Mouse (Mus musculus) MEL (cell line): Measurements from ENCODE around the gene Agtr1a. TPM values are rescaled to one million over a fixed set of nuclear protein-coding genes. Genes with fewer than 3 reads are reported as not detected.

Source experiments
- DNase-seq: peaks from one replicate; pipeline ENCODE4 v3.0.0; 2011; ENCODE audit warnings: low read depth, low spot score
- H3K27ac ChIP-seq: 2 replicates; pipeline ENCODE4 v1.5.1; 2012; ENCODE audit warnings: low read depth, mild to moderate bottlenecking, control low read depth, low read length, moderate library complexity; ENCODE audit not compliant: control insufficient read depth
- H3K27me3 ChIP-seq, 2 experiments: fragments of 150-350 bp in 1 of 2; sonication (generic) in 1 of 2; 2 replicates each; pipeline ENCODE4 v1.6.1; 2012; ENCODE audit warnings: low read length in 2 of 2, mild to moderate bottlenecking in 2 of 2, improper control_type of control experiment in 1 of 2, moderate library complexity in 1 of 2; ENCODE audit not compliant: insufficient read depth in 2 of 2, control insufficient read depth in 1 of 2
- H3K36me3 ChIP-seq, 2 experiments: 2 replicates each; pipeline ENCODE4 v1.6.1; 2012 to 2014; ENCODE audit warnings: low read length in 2 of 2, improper control_type of control experiment in 1 of 2, inconsistent platforms in 1 of 2, mild to moderate bottlenecking in 1 of 2; ENCODE audit not compliant: insufficient read depth in 2 of 2, control insufficient read depth in 1 of 2
- H3K4me1 ChIP-seq, 2 experiments: fragments of 150-350 bp in 1 of 2; sonication (generic) in 1 of 2; 2 replicates each; pipeline ENCODE4 v1.6.1; 2012; ENCODE audit warnings: low read length in 2 of 2, improper control_type of control experiment in 1 of 2, mild to moderate bottlenecking in 1 of 2; ENCODE audit not compliant: insufficient read depth in 2 of 2, control insufficient read depth in 1 of 2
- H3K4me3 ChIP-seq, 2 experiments: fragments of 150-350 bp in 1 of 2; sonication (generic) in 1 of 2; 2 replicates each; pipeline ENCODE4 v1.5.1; 2012; ENCODE audit warnings: low read depth in 2 of 2, low read length in 2 of 2, mild to moderate bottlenecking in 2 of 2, moderate library complexity in 2 of 2, control low read depth in 1 of 2, improper control_type of control experiment in 1 of 2; ENCODE audit not compliant: control insufficient read depth in 1 of 2, insufficient read depth in 1 of 2
- H3K79me2 ChIP-seq: 2 replicates; pipeline ENCODE4 v1.6.1; 2012; ENCODE audit warnings: mild to moderate bottlenecking, low read length, moderate library complexity; ENCODE audit not compliant: control insufficient read depth, poor library complexity, insufficient read depth
- H3K9ac ChIP-seq: 2 replicates; pipeline ENCODE4 v1.6.1; 2012; ENCODE audit warnings: low read depth, mild to moderate bottlenecking, control low read depth, low read length, moderate library complexity; ENCODE audit not compliant: control insufficient read depth, poor library complexity, severe bottlenecking
- H3K9me3 ChIP-seq: fragments of 150-350 bp; sonication (generic); replicated peaks from 2 replicates; pipeline ENCODE4 v1.6.1; 2012; ENCODE audit warnings: mild to moderate bottlenecking, low read length, improper control_type of control experiment, moderate library complexity; ENCODE audit not compliant: insufficient read depth
- BHLHE40 ChIP-seq: IDR thresholded peaks from 2 replicates; pipeline ENCODE4 v1.6.1; 2012; ENCODE audit warnings: low read depth, mild to moderate bottlenecking, inconsistent platforms, low read length, improper control_type of control experiment, borderline replicate concordance
- CHD2 ChIP-seq: IDR thresholded peaks from 2 replicates; pipeline ENCODE4 v1.6.1; 2011; ENCODE audit warnings: low read length, improper control_type of control experiment
- ELF1 ChIP-seq: IDR thresholded peaks from 2 replicates; pipeline ENCODE4 v1.6.1; 2014; ENCODE audit warnings: low read depth, mild to moderate bottlenecking, inconsistent platforms, low read length, improper control_type of control experiment, moderate library complexity
- HCFC1 ChIP-seq: IDR thresholded peaks from 2 replicates; pipeline ENCODE4 v1.6.1; 2012; ENCODE audit warnings: low read depth, mild to moderate bottlenecking, inconsistent platforms, low read length, improper control_type of control experiment, moderate library complexity
- KAT2A ChIP-seq: conservative IDR thresholded peaks from 2 replicates; pipeline ENCODE4 v1.6.1; 2012; ENCODE audit warnings: low read depth, low read length, improper control_type of control experiment, inconsistent platforms
- MAFK ChIP-seq: IDR thresholded peaks from 2 replicates; pipeline ENCODE4 v1.6.1; 2011; ENCODE audit warnings: low read depth, mild to moderate bottlenecking, low read length, improper control_type of control experiment, borderline replicate concordance
- MAX ChIP-seq: IDR thresholded peaks from 2 replicates; pipeline ENCODE4 v1.6.1; 2011; ENCODE audit warnings: low read length, improper control_type of control experiment
- MAZ ChIP-seq: IDR thresholded peaks from 2 replicates; pipeline ENCODE4 v1.6.1; 2012; ENCODE audit warnings: low read depth, mild to moderate bottlenecking, inconsistent platforms, low read length, improper control_type of control experiment
- MXI1 ChIP-seq: IDR thresholded peaks from 2 replicates; pipeline ENCODE4 v1.6.1; 2011; ENCODE audit warnings: mild to moderate bottlenecking, low read depth, low read length, improper control_type of control experiment
- MYB ChIP-seq: IDR thresholded peaks from 2 replicates; pipeline ENCODE4 v1.6.1; 2011; ENCODE audit warnings: mild to moderate bottlenecking, low read depth, low read length, improper control_type of control experiment
- MYC ChIP-seq: IDR thresholded peaks from 2 replicates; pipeline ENCODE4 v1.6.1; 2011; ENCODE audit warnings: low read depth, mild to moderate bottlenecking, low read length, improper control_type of control experiment, moderate library complexity
- POLR2A ChIP-seq, 2 experiments: IDR thresholded peaks; 2 replicates each; pipeline ENCODE4 v1.6.1; 2011 to 2012; ENCODE audit warnings: low read length in 2 of 2, mild to moderate bottlenecking in 2 of 2, control low read depth in 1 of 2, improper control_type of control experiment in 1 of 2, low read depth in 1 of 2, moderate library complexity in 1 of 2; ENCODE audit not compliant: control insufficient read depth in 1 of 2, insufficient read depth in 1 of 2, poor library complexity in 1 of 2
- RCOR1 ChIP-seq: IDR thresholded peaks from 2 replicates; pipeline ENCODE4 v1.6.1; 2012; ENCODE audit warnings: low read depth, mild to moderate bottlenecking, inconsistent platforms, low read length, improper control_type of control experiment
- SIN3A ChIP-seq: IDR thresholded peaks from 2 replicates; pipeline ENCODE4 v1.6.1; 2012; ENCODE audit warnings: low read length, improper control_type of control experiment, inconsistent platforms
- SMC3 ChIP-seq: IDR thresholded peaks from 2 replicates; pipeline ENCODE4 v1.6.1; 2011; ENCODE audit warnings: low read depth, low read length, improper control_type of control experiment
- TAL1 ChIP-seq: IDR thresholded peaks from 2 replicates; pipeline ENCODE4 v1.6.1; 2012; ENCODE audit warnings: mild to moderate bottlenecking, inconsistent platforms, low read length, moderate library complexity, mixed read lengths
- TCF12 ChIP-seq: IDR thresholded peaks from 2 replicates; pipeline ENCODE4 v1.6.1; 2014; ENCODE audit warnings: low read depth, mild to moderate bottlenecking, inconsistent platforms, low read length, improper control_type of control experiment, moderate library complexity
- ZKSCAN1 ChIP-seq: IDR thresholded peaks from 2 replicates; pipeline ENCODE4 v1.6.1; 2012; ENCODE audit warnings: low read depth, mild to moderate bottlenecking, inconsistent platforms, low read length, improper control_type of control experiment, moderate library complexity
- polyA plus RNA-seq, 2 experiments: library from polyadenylated mRNA; stranded (reverse) in 1 of 2; unstranded in 1 of 2; fragments of >175 nt in 1 of 2; fragments of >200 nt in 1 of 2; gene quantifications; 2 replicates each; pipeline versions ENCODE4 v1.2.1 to v1.2.4; 2012; ENCODE audit warnings: low replicate concordance in 2 of 2, low read depth in 1 of 2; ENCODE audit not compliant: insufficient read length in 2 of 2, insufficient read depth in 1 of 2, missing spikeins in 1 of 2
- total RNA-seq: library from RNA; depleted of rRNA; stranded (reverse); fragments of 300-350 nt; gene quantifications from 2 replicates; pipeline ENCODE4 v1.2.3, GENCODE M21; 2012

Gene Agtr1a
- total and polyA plus RNA-seq, 3 experiments, result 2.7 to 3.0 TPM; not detected in 1

GRCm38 (mm10) chr13:30361002-30361401 is 24.8 kb downstream of the Agtr1a start:
- no peaks in the 10 kb centered on the region for H3K4me1 ChIP-seq
- TF ChIP-seq ELF1 (no peak), HCFC1 (no peak), MYB (no peak), MAX (no peak), ZKSCAN1 (no peak), BHLHE40 (no peak), MAZ (no peak), CHD2 (no peak), MXI1 (no peak), KAT2A (no peak), MYC (no peak), TCF12 (no peak), RCOR1 (no peak), MAFK (no peak)
- no peak overlapping the region for H3K9ac ChIP-seq
- no peaks in the 10 kb centered on the region for H3K9me3 ChIP-seq
- DNase-seq, result no peak
- no peaks in the 10 kb centered on the region for H3K79me2 ChIP-seq
- H3K27me3 ChIP-seq, result no peaks in the 10 kb centered on the region
- H3K4me3 ChIP-seq, result no peak overlapping the region
- H3K36me3 ChIP-seq, result no peaks in the 10 kb centered on the region
- no peak overlapping the region for H3K27ac ChIP-seq

GRCm38 (mm10) chr13:30362048-30362447 is 25.8 kb downstream of the Agtr1a start:
- H3K79me2 ChIP-seq, result no peaks in the 10 kb centered on the region
- H3K9ac ChIP-seq, result no peak overlapping the region
- H3K4me3 ChIP-seq, result no peak overlapping the region
- H3K27me3 ChIP-seq, result no peaks in the 10 kb centered on the region
- no peaks in the 10 kb centered on the region for H3K9me3 ChIP-seq
- H3K4me1 ChIP-seq, result no peaks in the 10 kb centered on the region
- no peak for DNase-seq
- no peaks in the 10 kb centered on the region for H3K36me3 ChIP-seq
- H3K27ac ChIP-seq, result no peak overlapping the region
- TF ChIP-seq TAL1 (no peak), SMC3 (no peak), MAX (no peak), MYC (no peak), MAFK (no peak), POLR2A (IDR thresholded peaks at IDR 0.05; ENCODE audit: control insufficient read depth in 1 of 2, insufficient read depth in 1 of 2, low read depth in 1 of 2, low read length in 2 of 2, poor library complexity in 1 of 2) (no peak), SIN3A (no peak), RCOR1 (no peak)
